Mouse (Mus musculus) retina, postnatal 1 day (tissue): ENCODE measurements around the gene Cops9.
A peak's percentile ranks its signal among the peaks of the same experiment; 100 is the strongest.

Experiments used
- DNase-seq: peaks from one replicate; pipeline ENCODE4 v3.0.0-alpha.2; 2012

The Cops9 gene

DNA sequence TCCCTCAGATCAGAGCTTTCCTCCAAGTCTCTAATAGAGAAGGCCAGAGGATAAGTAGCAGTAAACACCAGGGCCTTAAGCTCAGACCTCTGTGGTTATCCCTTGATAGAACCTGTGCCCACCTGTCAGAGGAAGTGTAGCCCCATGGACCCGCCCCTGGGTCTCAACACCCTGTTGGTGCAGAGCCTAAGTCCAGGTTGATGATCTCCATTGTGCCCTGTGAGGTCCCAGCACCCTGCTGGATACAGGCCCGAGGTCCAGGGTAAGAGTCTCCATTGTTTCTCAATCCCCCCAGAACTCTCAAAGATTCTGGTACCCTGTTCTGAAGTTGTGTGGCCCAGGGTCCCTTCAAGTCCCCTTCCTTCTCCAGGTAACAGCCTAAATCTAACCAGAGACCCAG is 4.3 kb upstream of the Cops9 start:
- no peak for DNase-seq

DNA sequence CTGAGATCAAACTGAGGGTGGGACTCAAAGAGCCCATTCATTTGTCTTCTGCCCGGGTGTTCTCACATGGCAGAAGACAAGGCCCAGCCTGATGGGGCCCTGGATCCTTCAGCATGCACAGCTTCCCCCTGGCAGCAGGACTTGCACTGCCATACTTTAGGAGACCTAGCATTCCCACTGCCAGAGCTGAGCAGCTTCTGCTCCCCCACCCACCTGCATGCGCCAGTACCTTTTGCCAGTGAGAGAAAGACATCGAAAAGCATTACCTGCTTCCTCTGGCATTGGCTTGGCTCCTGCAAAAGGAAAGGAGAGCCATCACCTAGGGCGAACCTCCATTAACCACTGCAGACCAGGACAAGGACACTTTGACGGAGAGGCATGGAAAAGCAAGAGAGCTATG is 3.1 kb upstream of the Cops9 start:
- no peak for DNase-seq

DNA sequence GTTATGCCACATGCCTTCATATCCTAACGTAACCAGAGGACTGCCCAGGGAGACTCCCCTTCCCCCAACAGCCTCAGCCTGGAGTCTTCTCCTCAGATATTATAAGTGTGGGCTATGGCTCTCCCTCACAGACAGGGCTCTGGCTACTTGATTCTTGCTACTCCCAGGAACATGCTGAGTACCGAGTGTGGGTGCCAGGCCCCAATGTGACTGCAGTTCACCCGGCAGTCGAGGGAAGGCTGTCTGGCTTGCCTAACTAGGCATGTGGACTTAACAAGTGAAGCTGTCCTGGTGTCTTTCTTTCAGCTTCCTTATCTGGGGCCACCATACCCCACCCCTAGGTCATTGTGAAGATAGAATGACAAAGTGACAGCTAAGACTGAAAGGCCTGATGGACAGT is 1.9 kb upstream of the Cops9 start:
- no peak for DNase-seq

DNA sequence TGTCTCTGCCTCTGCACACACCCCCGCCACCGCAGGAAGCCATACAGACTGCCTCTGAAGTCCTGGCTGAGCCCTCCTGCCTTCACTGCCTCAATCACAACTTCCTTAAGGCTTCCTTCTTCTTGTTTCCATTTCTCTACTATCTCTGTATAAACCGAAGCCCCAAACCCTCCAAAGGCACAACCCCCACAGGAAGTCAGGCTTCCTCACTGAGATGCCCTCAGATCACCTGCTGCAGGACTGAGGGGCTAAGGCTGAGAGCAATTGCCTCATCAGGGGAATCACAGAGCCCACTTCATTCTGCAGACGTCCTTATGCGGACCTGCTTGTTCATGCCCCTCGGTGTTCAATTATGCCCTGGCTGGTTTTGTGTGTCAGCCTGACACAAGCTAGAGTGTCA is 1.4 kb downstream of the Cops9 start:
- no peak for DNase-seq

DNA sequence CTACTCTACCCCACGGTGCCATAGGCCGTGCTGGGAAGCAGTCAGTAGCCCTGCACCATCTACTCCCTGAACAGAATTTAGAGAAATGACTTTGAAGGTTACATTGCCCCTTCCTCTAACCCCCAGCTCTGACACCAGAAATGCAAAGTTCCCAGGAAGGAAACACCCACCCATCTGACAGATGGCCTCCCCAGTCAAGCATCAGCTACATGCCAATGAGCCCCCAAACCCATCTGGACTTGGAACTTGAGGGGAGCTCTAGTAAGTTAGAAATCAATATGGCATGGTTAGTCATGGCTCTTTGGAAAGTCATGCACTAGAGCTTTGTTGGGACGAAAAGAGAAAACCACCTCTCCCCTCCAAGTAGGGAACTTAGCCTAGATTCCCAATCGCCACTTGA is 3.0 kb downstream of the Cops9 start:
- no peak for DNase-seq

DNA sequence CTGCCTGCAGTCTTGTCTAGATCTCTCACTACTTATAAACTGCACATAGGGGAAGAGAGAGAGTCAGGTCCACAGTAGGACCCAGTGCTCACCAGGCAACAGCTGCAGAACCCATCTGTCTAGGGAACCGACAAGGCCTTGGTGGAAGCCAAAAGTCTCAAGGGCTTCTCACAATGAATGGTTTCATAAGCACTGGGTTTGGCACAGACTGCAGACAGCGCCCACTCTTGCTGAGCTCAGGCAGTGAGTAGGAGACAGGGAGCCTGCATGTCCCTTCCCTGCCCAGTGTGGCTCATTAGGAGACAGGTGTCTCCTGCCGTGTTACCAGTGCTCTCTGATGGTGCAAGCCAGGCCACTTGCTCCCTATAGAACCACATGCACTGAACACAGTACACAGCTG is 3.6 kb downstream of the Cops9 start:
- DNase-seq, result no peak

DNA sequence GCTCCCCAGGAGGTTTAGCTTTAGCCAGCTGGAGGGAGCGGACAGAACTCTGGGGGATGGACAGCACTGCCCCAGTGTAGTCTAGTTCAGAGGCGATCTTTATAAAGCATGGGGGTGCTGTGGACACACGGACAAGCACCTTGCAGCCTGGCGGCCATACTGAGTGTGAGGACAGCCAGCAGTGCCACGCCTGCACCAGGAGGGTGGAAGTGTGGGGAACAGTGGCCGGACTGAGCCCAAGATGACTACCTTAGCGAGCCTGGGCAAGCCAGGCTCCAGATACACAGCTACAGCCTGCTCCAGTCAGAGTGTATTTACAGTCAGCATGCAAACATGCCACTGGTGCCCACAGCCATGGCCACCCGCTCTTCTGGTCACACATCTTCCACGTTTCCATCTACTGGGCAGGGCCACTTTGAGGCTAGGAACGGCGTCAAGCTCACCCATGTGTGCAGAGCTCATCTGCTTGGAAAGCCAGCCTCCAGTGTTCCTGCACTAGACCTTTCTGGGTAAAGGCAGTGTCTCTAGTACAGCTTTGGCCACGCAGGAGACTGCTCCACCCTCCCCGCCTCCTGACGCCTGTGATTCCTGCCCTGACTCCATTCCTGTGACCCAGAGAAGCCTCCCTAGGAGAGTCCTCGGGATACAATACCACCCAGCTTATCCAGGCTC is 4.1 kb downstream of the Cops9 start:
- DNase-seq, result no peak

DNA sequence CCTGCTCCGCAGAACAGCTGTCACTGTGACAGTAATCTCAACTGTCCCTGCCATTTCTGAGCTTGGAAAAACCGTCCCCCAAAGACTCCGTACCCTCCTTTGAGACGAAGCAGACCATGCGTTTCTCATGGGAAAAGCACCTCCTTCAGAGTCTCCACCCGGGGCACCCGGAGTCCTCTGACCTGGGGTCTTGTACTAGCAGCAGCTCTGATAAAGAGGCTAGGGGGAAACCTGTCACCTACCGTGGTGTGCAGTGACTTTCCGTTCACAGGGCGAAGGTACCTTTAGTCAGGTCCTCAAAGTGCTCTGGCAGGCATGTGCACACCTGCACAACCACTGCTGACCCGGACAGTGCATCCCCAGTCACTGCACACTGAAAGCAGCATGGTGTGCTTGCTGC is 5.1 kb downstream of the Cops9 start:
- DNase-seq, result no peak

DNA sequence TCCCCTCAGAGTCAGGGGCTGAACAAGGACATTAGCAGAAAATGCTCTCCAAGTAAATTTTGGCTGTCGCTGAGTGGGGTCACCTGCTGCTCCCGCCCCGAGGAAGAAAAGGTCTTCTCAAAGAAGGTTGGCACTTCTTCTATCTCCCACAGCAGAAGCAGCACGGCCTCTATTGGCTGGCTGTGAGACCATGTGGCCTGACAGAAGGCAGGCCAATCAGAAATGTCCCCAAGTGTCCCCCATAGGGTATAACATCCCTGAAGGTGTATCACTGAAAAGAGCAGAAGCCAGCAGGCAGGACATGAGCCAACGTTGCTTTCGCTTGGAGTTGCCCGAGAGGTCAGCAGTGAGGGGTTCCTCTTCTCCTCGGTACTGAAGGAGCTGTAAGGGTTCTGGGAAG is 5.8 kb downstream of the Cops9 start:
- DNase-seq, result no peak

DNA sequence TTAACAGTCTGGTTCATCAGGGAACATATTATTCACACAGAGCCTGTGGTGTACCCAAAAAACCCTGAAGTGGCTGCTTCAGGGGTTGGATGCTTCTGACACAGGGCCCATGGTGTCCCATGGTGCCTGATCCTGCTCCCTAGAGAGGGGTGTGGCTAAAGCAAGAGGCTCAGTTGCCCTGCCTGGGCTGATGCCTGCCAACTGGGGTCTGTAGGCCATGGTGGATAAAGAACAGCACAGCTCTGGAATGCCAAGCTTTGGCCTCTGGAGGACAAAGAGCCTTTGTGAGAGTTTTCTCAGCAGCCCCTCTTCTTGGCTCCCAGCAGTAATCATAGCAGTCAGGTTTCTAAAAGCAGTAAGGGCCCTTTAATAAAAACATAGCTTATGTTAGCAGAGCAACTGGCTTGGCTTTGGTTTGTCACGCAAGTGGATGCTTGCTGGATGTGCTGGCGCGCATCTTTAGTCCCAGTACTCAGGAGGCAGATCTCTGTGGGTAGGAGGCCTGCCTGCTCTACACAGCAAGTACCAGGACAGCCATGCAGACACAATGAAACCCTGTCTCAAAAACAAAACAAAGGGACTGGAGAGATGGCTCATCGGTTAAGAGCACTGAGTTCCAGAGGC is 6.7 kb downstream of the Cops9 start:
- peak; percentile 34 for DNase-seq

DNA sequence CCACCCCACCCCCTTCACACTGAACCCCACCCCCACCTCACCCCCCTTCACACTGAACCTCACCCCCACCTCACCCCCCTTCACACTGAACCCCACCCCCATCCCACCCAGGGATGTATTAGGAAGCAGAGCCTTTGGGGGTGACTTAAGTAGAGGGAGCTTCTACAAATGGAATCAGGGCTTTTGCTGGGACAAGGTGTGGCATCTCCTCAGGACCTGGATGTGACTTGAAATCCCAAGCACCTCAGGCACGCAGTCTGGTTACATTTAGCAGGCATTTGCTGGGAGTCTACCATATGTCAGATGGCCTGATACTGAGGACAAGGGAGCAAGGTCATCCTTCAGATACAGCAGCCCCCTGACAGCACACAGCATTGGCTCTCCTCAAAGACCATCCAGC is 7.2 kb downstream of the Cops9 start:
- DNase-seq, result no peak

DNA sequence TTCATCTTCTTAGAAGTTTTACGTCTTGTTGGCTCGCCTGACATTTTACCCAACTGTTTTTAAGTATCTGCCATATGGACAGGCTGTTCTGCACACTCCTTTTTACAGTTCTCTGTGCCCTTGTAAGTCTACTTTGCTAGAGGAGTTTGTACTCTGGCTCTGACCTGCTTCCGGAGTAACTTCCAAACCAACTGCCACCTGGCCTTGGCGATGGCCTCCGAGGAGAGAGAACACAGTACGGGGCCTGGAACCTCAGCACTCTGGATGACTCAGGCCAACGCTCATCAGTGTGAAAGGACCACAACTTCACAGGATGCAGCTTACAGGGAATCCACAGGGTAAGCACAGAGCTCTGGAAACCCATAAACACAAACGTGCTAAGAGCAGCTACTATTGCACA is 8.1 kb downstream of the Cops9 start:
- DNase-seq, result no peak

DNA sequence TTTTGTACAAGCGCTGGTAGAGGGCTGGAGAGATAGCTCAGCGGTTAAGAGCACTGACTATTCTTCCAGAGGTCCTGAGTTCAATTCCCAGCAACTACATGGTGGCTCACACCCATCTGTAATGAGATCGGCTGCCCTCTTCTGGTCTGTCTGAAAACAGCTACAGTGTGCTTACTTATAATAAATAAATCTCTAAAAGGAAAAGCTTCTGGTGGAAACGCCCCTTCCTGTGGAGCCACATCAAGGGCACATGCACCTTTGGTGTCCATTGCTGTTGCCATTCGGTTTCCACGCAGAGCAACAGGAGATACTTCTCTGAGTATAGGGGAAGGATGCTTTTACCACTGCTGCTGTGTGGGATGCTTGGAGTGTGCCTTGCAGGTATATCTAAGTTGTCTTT is 8.8 kb downstream of the Cops9 start:
- no peak for DNase-seq

DNA sequence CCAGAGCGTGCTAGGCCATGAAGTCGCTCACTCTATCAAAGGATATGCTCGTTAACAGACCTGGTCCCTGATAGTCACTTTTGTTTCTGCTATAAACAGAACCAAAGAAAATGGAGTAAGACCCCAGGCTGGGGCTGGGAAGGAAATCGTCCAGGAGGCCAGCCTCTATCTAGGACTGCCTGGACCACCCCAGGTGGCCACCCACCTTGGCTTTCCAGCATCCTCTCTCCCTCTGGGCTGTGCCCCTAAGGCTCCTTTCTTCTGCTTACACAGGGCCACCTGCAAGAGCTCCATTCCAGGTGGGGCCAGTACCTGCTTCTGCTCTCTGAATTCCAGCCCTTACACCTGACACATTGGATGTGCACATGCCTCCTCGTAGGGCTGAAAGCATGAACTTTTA is 9.6 kb downstream of the Cops9 start:
- no peak for DNase-seq

DNA sequence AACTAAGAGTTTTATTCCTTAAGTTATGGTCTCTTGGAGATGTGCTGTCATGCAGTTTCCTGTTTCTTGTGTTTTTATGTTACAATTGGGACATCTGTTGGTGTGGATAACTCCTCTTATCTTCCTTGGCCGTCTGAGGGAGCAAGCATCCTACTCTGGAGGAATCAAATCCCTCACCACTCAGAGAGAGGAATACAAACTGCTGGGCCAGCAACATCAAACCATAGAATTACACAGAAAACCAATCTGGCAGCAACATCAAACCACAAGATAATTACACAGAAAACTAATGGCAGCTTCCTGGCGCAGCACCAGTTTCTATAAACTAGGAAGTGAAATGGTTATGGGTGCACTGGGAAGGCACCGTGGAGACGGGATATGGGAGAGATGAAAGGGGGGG is 13.6 kb downstream of the Cops9 start:
- DNase-seq, result no peak

DNA sequence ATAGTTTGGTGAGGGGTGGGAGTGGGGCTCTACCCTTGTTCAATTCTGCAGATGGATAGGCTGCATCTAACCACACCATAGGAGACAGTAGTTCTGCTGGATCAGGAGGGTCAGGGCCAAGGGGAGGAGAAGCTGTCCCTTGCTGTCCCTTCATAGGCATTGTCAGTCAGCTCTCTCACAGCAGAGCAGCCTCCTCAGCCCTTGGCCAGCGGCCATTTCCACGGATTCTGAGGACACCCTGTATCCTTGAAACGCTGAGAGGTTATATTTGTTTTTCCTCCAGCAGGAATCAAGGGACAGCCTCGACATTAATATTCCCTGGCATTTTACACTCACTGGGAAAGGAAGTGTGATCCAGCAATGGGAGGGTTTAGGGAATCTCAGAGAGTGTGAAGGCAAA is 23.4 kb downstream of the Cops9 start:
- no peak for DNase-seq

DNA sequence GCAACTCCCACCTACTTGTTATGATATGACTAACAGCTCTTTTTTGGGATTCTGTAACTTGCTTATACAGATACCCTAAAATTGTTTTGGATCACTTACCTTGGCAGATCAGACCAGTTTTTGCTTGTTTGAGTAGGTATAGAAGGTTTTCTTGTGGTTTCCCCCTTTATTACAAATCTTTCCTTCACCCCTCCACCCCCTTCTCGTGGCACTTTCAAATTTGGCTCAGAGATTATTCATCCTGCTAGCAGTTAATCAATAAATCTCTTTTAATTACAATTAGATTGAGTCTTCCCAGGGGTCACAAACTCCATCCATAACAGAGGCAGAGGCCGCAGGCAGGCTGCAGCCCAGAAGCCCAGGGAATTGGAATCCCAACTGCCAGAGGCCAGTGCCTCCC is 24.3 kb downstream of the Cops9 start, which contains the start of gene Olfr12:
Gene Olfr12 (plus strand): TSS at position 301 of the 400 bp plus-strand sequence.
- DNase-seq, result no peak

DNA sequence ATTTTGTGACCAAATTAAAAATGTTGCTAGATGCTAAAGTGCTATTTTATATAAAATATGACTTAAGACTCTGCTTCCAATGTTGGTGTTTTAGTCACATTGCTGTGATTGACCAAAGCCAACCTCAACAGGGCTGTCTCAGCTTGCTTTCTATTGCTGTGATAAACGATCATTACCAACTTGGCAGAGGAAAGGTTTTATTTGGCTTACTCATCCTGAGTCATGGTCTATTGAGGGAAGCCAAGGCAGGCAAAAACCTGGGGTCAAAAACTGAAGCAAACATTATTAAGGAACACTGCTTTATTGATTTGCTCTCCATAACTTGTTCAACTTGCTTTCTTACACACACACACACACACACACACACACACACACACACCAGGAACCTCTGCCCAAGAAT is 25.7 kb downstream of the Cops9 start:
- DNase-seq, result no peak

DNA sequence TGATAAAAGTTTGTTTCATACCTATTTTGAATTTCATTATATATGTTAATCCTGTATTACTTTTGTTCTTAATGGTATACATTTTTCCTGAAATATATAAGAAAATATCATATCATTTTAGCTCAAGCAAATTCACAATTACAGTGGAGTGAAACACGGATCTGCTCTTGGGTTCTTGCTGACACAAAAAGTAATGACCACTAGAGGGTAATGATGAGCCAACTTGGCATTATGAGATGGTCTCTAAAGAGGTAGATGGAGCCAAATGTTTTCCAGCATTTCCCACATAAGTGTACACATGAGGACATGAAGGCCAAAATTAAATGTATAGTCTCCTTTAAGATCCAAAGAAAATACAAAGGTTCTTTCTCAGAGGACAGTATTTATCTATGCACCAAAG is 27.3 kb downstream of the Cops9 start:
- DNase-seq, result peak; percentile 60

DNA sequence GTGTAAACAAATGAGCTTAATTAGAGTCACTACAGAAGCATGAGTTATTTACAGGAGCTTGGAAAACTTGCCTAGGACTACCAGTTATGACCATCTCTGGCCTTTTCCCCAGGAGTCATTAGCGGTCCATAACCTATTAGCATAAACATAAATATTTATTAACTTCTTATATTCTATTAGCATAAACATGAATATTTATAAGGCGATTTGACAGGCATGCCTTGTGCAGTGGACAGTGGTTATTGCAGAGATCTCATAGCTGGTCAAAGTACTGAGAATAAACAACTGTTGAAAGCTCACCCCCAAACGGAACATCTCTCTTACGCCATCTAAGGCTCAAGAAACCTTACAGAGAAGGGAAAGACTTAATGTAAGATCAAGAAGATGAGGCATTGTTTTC is 28.6 kb downstream of the Cops9 start:
- DNase-seq, result no peak

DNA sequence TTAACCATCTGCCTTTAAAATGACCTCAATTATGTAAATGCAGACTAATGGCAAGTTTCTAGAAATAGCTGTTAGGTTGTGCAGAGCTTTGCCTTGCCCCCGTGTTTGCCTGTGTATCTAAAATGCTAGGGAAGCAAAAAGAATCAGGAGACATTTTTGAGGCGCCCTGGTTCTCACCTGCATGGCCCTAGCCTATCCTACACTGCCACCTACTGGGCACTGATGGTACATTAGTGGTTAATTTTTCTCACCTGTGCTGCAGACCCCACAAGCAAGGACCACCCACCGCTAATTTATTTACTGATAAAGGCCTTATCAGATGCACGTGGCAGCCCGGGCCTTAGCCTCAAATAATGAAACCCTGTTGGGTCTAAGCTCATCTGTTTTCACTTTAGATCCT is 30.8 kb downstream of the Cops9 start:
- peak; percentile 63 for DNase-seq

DNA sequence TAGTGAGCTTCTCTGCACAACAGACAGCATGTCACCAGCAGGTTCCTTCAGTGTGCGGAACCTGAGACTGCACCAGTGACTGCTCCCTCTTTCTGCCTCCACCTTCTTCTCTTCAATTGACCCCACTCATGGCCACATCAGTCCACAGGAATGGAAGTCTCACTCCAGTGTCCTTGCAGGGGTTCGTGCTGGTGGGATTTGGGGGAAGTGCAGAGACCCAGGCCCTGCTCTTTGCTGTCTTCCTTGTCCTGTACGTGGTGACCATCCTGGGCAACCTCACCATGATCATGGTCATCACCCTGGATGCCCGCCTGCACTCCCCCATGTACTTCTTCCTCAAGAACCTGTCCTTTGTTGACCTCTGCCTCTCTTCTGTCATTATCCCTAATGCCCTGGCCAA is 34.1 kb downstream of the Cops9 start:
- no peak for DNase-seq

DNA sequence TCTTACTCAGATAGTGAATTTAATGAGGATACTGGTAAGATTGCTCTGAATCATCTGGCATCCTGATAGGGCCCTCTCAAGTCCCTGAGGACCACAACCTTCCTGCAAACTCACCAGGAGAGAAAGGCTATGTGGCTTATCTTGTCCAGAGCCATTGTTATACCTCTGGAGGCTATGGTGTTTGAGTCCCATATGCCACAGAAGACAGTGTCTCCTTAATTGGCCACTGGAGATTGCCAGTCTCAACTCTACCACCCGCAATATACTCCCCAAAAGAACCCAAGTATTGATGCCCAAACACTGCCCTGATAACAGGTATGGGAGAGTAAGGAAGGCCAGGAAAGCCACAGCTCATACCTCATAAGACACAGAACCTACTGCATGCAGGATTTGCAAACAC is 36.3 kb downstream of the Cops9 start, which contains the start of gene Olfr1410:
Gene Olfr1410 (plus strand): TSS at position 301 of the 400 bp plus-strand sequence.
- no peak for DNase-seq

DNA sequence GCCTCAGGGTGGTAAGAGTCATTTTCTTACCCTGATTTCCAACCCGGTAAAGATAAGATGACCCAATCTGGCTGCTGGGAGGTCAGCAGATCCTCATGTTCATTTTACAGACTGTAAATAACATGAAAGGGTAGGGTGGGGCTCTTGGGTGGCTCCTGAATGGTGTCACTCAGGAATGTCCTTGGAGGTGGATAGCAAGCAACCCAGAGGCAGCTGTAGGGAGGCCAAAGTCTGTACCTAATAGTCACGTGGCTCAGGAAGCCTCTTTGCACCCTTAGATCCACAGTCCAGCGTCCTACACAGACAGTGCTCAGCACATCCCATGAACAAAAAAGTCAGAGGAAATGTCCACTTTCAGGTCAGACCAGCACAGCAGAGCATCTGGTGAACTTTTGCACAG is 45.8 kb downstream of the Cops9 start:
- no peak for DNase-seq

DNA sequence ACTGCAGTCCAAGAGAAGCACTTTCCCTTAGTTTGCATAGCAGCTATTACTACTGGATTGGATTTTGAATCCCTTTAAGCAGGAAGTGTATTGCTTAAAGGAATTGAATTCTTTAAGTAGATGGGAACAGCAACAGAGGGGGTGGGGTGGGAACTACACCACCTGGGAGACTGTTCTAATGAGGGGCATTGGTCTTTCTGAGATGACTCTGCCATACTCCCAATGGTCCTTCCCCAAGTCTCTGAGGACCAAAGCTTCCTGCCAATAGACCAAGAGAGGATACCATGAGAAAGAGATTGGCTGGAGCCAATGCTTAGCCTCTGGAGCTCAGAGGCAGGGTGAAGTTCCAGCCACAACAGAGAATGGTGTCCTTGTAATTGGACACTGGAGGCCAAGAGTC is 47.7 kb downstream of the Cops9 start, which contains the start of gene Olfr1411:
Gene Olfr1411 (plus strand): TSS at position 301 of the 400 bp plus-strand sequence.
- no peak for DNase-seq
